Mouse (Mus musculus) embryonic facial prominence, embryonic 12.5 days (tissue): Measurements from ENCODE around the gene Gramd1b. TPM values are rescaled to one million over a fixed set of nuclear protein-coding genes. Genes with fewer than 3 reads are reported as not detected.

Experiments used
- ATAC-seq: fragments of 200-750 bp; cut with Nextera tagmentation; 2 replicates; pipeline ENCODE4 v1.8.0; 2017; ENCODE audit not compliant: insufficient number of reproducible peaks, insufficient read depth, low FRiP score, low TSS enrichment
- H3K27ac ChIP-seq: fragments of 300-500 bp; sonication (generic); 2 replicates; pipeline ENCODE4 v1.5.1; 2016; ENCODE audit warnings: mild to moderate bottlenecking
- H3K27me3 ChIP-seq: fragments of 300-500 bp; sonication (generic); 2 replicates; pipeline ENCODE4 v1.6.1; 2016; ENCODE audit warnings: mild to moderate bottlenecking, moderate library complexity
- H3K36me3 ChIP-seq: fragments of 300-500 bp; sonication (generic); 2 replicates; pipeline ENCODE4 v1.6.1; 2016; ENCODE audit warnings: mild to moderate bottlenecking
- H3K4me1 ChIP-seq: fragments of 300-500 bp; sonication (generic); 2 replicates; pipeline ENCODE4 v1.6.1; 2016
- H3K4me2 ChIP-seq: fragments of 300-500 bp; sonication (generic); replicated peaks from 2 replicates; pipeline ENCODE4 v1.6.1; 2016; ENCODE audit warnings: mild to moderate bottlenecking, moderate library complexity
- H3K4me3 ChIP-seq: fragments of 300-500 bp; sonication (generic); 2 replicates; pipeline ENCODE4 v1.5.1; 2016; ENCODE audit warnings: mild to moderate bottlenecking
- H3K9ac ChIP-seq: fragments of 300-500 bp; sonication (generic); 2 replicates; pipeline ENCODE4 v1.6.1; 2016; ENCODE audit warnings: mild to moderate bottlenecking, moderate library complexity
- H3K9me3 ChIP-seq: fragments of 300-500 bp; sonication (generic); 2 replicates; pipeline ENCODE4 v1.6.1; 2016; ENCODE audit warnings: mild to moderate bottlenecking, moderate library complexity
- whole genome bisulfite sequencing: fragments of 180-500 bp; shearing (Covaris S2); methylation state at CpG from one replicate; pipeline ENCODE4 v1.1.7; 2016; 5-methylcytosine and 5-hydroxymethylcytosine counted together
- polyA plus RNA-seq: library from polyadenylated mRNA; unstranded; fragments of >200 nt; fragmentation: Nextera tagmentation; extraction: Ambion mirVana; gene quantifications from 2 replicates; pipeline ENCODE4 v1.2.1, GENCODE M21; 2016

Gene Gramd1b
- polyA plus RNA-seq, 1 experiment from 2014 or later = 5.0 TPM

GRCm38 (mm10) chr9:40455336-40456185 is 75.6 kb downstream of the Gramd1b start:
- H3K27ac ChIP-seq = peak overlapping the region; percentile 81
- peak overlapping the region; percentile 53 for H3K4me3 ChIP-seq
- H3K4me2 ChIP-seq = peak overlapping the region; percentile 90
- ATAC-seq = peak; percentile 35; the same call in 1 of the 2 replicates
- no peaks in the 10 kb centered on the region for H3K9me3 ChIP-seq
- no peaks in the 10 kb centered on the region for H3K36me3 ChIP-seq
- H3K4me1 ChIP-seq = peaks cover 5% of the 10 kb centered on the region; the same call in 1 of the 2 replicates
- H3K27me3 ChIP-seq = no peaks in the 10 kb centered on the region
- WGBS = under 1% methylated on average over 76 of the region's 77 CpGs
- peak overlapping the region; percentile 51 for H3K9ac ChIP-seq

GRCm38 (mm10) chr9:40455020-40455335 is 76.2 kb downstream of the Gramd1b start:
- Histone ChIP-seq H3K4me2 (peak overlapping the region; percentile 90), H3K4me1 (peaks cover 9% of the 10 kb centered on the region; the same call in 1 of the 2 replicates), H3K27me3 (no peaks in the 10 kb centered on the region), H3K9me3 (no peaks in the 10 kb centered on the region), H3K27ac (0 out of 2 replicates have a peak overlapping the region, but pooled peaks have one; percentile 81), H3K4me3 (peak overlapping the region; percentile 53), H3K9ac (peak overlapping the region; percentile 51), H3K36me3 (no peaks in the 10 kb centered on the region)
- 4% methylated on average over 8 of the region's 8 CpGs for WGBS
- ATAC-seq = no peak

GRCm38 (mm10) chr9:40453889-40454288 is 77.3 kb downstream of the Gramd1b start:
- Histone ChIP-seq H3K27me3 (no peaks in the 10 kb centered on the region), H3K9me3 (no peaks in the 10 kb centered on the region), H3K9ac (no peak overlapping the region), H3K4me2 (peak overlapping the region; percentile 90), H3K36me3 (no peaks in the 10 kb centered on the region), H3K4me1 (peaks cover 16% of the 10 kb centered on the region; the same call in 1 of the 2 replicates), H3K4me3 (no peak overlapping the region), H3K27ac (no peak overlapping the region)
- ATAC-seq = no peak
- 89% methylated on average over 6 of the region's 6 CpGs for WGBS

DNA sequence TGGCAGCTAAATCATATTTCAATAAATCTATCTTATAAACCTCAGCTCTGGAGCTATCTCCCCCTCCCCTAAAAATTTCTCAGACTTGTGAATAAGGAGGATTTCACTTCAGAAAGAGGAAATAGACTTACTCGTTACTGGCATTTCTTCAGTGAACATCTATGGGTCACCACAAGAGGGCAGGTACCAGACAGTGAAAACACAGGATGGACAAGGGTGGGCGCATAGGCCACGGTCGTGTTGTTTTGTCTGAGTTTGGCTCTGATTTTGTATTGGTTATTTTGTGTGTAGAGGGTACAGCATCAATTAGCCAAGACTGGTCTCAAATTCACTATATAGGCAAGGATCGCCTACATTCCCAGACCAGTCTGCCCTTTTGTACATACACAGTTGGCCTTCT is 79.0 kb downstream of the Gramd1b start:
- Histone ChIP-seq H3K27me3 (no peaks in the 10 kb centered on the region), H3K4me3 (no peak overlapping the region), H3K36me3 (no peaks in the 10 kb centered on the region), H3K4me2 (no peak overlapping the region), H3K9ac (no peak overlapping the region), H3K4me1 (peaks cover 16% of the 10 kb centered on the region; the same call in 1 of the 2 replicates), H3K9me3 (no peaks in the 10 kb centered on the region), H3K27ac (no peak overlapping the region)
- WGBS = 58% methylated on average over 5 of the region's 5 CpGs
- ATAC-seq = no peak

DNA sequence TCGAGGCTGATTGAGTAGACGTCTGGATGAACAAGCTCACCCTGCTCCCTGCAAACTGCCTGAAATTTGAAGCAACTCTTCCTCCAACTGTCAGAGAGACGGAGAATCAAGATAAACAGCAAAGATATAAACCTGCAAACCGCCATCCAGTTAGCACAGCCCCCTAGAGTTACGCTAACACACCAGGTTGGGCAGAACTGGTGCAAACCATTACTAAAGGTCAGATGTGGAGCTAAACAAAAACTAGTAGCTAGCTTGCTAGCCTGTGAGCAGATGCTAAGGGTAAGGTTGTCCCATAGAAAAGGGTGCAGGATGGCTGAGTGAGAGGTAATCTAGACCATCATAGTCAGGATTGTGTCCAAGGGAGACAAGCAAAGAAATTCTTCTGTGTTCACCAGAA is 80.4 kb downstream of the Gramd1b start:
- Histone ChIP-seq H3K9ac (no peak overlapping the region), H3K27me3 (no peaks in the 10 kb centered on the region), H3K27ac (no peak overlapping the region), H3K36me3 (no peaks in the 10 kb centered on the region), H3K4me2 (no peak overlapping the region), H3K9me3 (no peaks in the 10 kb centered on the region), H3K4me3 (no peak overlapping the region), H3K4me1 (0 out of 2 replicates have a peak, but pooled peaks cover 11% of the 10 kb centered on the region)
- ATAC-seq = no peak
- 66% methylated on average over 5 of the region's 5 CpGs for WGBS

- Histone ChIP-seq H3K36me3 (no peaks in the 10 kb centered on the region), H3K9me3 (no peaks in the 10 kb centered on the region), H3K27me3 (no peaks in the 10 kb centered on the region), H3K4me2 (no peak overlapping the region), H3K4me1 (0 out of 2 replicates have a peak, but pooled peaks cover 11% of the 10 kb centered on the region), H3K9ac (no peak overlapping the region), H3K4me3 (no peak overlapping the region), H3K27ac (no peak overlapping the region)
- WGBS = 74% methylated on average over 7 of the region's 7 CpGs
- ATAC-seq = no peak
Measured at GRCm38 (mm10) chr9:40450417-40450714, 80.8 kb downstream of the Gramd1b start.

DNA sequence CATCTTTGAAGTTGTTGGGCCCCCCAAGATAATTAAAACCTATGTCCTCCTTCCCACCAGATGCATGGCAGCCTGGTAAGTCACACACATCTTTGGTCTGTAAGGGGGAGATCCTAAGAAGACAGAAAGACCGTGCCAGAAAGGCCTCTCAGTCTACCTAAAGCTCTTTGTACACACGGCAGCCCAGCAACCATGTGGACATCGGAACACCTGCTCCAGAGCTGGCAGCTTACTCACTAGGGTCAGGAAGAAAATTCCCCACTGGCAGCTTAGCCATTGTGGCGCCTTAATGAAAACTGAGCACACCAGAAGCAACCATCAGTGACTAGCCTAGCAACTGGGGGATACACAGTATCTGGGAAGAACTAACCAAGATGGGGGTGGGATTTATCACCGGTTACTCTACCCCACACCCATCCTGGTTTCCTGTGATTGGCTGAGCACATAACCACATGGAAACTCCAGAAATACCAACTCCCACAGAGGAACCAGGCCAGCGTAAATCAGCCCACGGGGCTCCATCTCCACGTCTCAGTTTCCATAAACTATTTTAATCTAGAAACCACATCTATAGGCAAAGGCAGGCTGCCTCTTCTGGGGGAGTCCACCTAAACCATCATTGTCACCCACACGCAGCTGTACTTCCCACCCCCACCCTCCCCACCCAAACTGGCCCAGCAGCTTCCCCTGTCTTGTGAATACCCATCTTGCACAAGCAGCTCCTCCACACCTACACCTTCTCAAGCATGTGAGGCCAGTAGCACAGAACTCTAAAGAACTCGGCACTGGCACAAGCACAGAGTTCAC is 81.4 kb downstream of the Gramd1b start:
- WGBS = 61% methylated on average over 10 of the region's 10 CpGs
- Histone ChIP-seq H3K4me1 (0 out of 2 replicates have a peak, but pooled peaks cover 11% of the 10 kb centered on the region), H3K27me3 (no peaks in the 10 kb centered on the region), H3K4me2 (no peak overlapping the region), H3K9ac (no peak overlapping the region), H3K4me3 (no peak overlapping the region), H3K27ac (peak overlapping the region; percentile 32; the same call in 1 of the 2 replicates), H3K9me3 (no peaks in the 10 kb centered on the region), H3K36me3 (no peaks in the 10 kb centered on the region)
- ATAC-seq = peak; percentile 68; the same call in 1 of the 2 replicates

DNA sequence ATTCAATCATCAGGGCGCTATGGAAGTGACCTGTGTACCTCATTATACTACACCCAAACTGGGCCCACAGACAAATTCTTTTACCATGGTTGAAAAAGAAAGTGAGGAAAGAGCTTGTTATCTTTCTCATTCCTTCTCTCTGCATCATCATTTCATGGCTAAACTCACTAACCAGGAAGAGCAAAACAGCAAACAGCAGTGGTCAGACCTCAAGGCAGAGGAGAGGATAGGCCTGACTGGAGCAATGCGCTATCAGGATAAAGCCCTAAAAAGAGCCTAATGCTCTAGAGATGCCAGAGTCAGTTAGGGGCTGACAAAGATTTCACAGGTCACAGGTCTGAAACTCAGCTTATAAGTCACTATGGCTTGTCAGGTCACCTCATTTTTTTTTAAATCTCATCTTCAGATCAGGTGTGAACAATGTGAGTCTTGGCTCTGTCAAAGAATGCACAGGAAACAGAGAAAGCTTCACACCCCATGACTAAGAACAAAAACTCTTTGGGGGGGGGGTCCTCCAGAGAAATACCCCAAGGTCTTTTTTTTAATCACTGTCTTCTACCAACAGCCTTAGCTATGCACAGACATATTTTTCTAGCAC is 82.4 kb downstream of the Gramd1b start:
- no peak overlapping the region for H3K4me3 ChIP-seq
- no peaks in the 10 kb centered on the region for H3K36me3 ChIP-seq
- H3K9me3 ChIP-seq = no peaks in the 10 kb centered on the region
- no peak overlapping the region for H3K9ac ChIP-seq
- no peak overlapping the region for H3K27ac ChIP-seq
- WGBS = 96% methylated on average over 2 of the region's 2 CpGs
- no peaks in the 10 kb centered on the region for H3K27me3 ChIP-seq
- no peak for ATAC-seq
- no peak overlapping the region for H3K4me2 ChIP-seq
- H3K4me1 ChIP-seq = 0 out of 2 replicates have a peak, but pooled peaks cover 11% of the 10 kb centered on the region

DNA sequence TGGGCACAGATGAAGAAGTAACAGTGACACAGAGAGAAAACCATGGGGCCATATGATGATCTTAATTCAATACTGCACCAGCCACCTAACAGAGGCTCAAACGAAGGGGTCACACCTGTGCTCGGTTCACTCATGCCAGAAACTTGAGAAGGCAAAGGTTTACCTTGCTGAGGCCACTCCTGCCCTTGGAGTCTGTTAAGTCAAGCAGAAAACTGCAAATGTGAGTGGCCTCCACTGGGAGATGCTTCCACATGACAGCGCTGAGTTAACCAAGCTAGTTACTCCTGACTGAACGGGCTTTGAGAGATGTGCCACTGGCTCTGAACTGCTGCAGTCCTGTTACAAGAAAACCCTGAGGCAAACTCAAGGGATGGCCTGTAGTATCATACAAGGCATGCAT is 83.9 kb downstream of the Gramd1b start:
- Histone ChIP-seq H3K27ac (no peak overlapping the region), H3K4me1 (0 out of 2 replicates have a peak, but pooled peaks cover 11% of the 10 kb centered on the region), H3K9me3 (no peaks in the 10 kb centered on the region), H3K4me3 (no peak overlapping the region), H3K4me2 (no peak overlapping the region), H3K27me3 (no peaks in the 10 kb centered on the region), H3K9ac (no peak overlapping the region), H3K36me3 (no peaks in the 10 kb centered on the region)
- 66% methylated on average over 4 of the region's 4 CpGs for WGBS
- ATAC-seq = no peak

GRCm38 (mm10) chr9:40444961-40445360 is 86.2 kb downstream of the Gramd1b start:
- ATAC-seq = no peak
- Histone ChIP-seq H3K9me3 (no peaks in the 10 kb centered on the region), H3K9ac (no peak overlapping the region), H3K27ac (no peak overlapping the region), H3K36me3 (no peaks in the 10 kb centered on the region), H3K4me3 (no peak overlapping the region), H3K27me3 (no peaks in the 10 kb centered on the region), H3K4me2 (no peak overlapping the region), H3K4me1 (0 out of 2 replicates have a peak, but pooled peaks cover 7% of the 10 kb centered on the region)
- 90% methylated on average over 6 of the region's 6 CpGs for WGBS

GRCm38 (mm10) chr9:40442784-40443183 is 88.4 kb downstream of the Gramd1b start:
- Histone ChIP-seq H3K4me1 (peaks cover 7% of the 10 kb centered on the region), H3K36me3 (no peaks in the 10 kb centered on the region), H3K27ac (no peak overlapping the region), H3K27me3 (no peaks in the 10 kb centered on the region), H3K4me2 (no peak overlapping the region), H3K9ac (no peak overlapping the region), H3K9me3 (no peaks in the 10 kb centered on the region), H3K4me3 (no peak overlapping the region)
- WGBS = 65% methylated on average over 5 of the region's 5 CpGs
- ATAC-seq = no peak
